Mouse (Mus musculus): ENCODE measurements around the gene Slc27a3. TPM values are rescaled to one million over a fixed set of nuclear protein-coding genes. Genes with fewer than 3 reads are reported as not detected.

The Slc27a3 gene
- total and polyA plus RNA-seq, 3 experiments: 1.9 to 2.8 TPM; not detected in 1

GRCm38 (mm10) chr3:90338190-90338589 is 51.5 kb downstream of the Slc27a3 start:
- H3K27ac ChIP-seq (ENCODE audit: control insufficient read depth, low read depth, low read length): no peak overlapping the region
- no peak for TF ChIP-seq ZC3H11A (IDR thresholded peaks at IDR 0.05; ENCODE audit: low read depth, low read length)
- TF ChIP-seq TBP (IDR thresholded peaks at IDR 0.05; ENCODE audit: low read depth, low read length): no peak
- no peak for TF ChIP-seq SMC3 (IDR thresholded peaks at IDR 0.05; ENCODE audit: low read depth, low read length)
- no peak for TF ChIP-seq HCFC1 (IDR thresholded peaks at IDR 0.05; ENCODE audit: low read depth, low read length)
- no peak for TF ChIP-seq KAT2A (conservative IDR thresholded peaks at IDR 0.05; ENCODE audit: low read depth, low read length)
- TF ChIP-seq POLR2AphosphoS5 (IDR thresholded peaks at IDR 0.05; ENCODE audit: borderline replicate concordance, low read depth, low read length): no peak
- TF ChIP-seq ZKSCAN1 (IDR thresholded peaks at IDR 0.05; ENCODE audit: low read depth, low read length): no peak
- no peak for TF ChIP-seq SIN3A (IDR thresholded peaks at IDR 0.05; ENCODE audit: low read length)
- no peak for TF ChIP-seq JUND (IDR thresholded peaks at IDR 0.05; ENCODE audit: low read depth, low read length)
- TF ChIP-seq POLR2A (IDR thresholded peaks at IDR 0.05; ENCODE audit: control insufficient read depth in 1 of 2, insufficient read depth in 1 of 2, low read depth in 1 of 2, low read length in 2 of 2, poor library complexity in 1 of 2): no peak
- no peak for TF ChIP-seq ELF1 (IDR thresholded peaks at IDR 0.05; ENCODE audit: low read depth, low read length)
- TF ChIP-seq ETS1 (IDR thresholded peaks at IDR 0.05; ENCODE audit: low read depth, low read length): no peak
- no peak for TF ChIP-seq ZNF384 (IDR thresholded peaks at IDR 0.05; ENCODE audit: low read depth, low read length)
- TF ChIP-seq MXI1 (IDR thresholded peaks at IDR 0.05; ENCODE audit: low read depth, low read length): no peak

GRCm38 (mm10) chr3:90335517-90335916 is 54.2 kb downstream of the Slc27a3 start:
- H3K79me2 ChIP-seq (ENCODE audit: control insufficient read depth, insufficient read depth, low read length, poor library complexity): peaks cover 48% of the 10 kb centered on the region
- H3K4me1 ChIP-seq (ENCODE audit: control insufficient read depth in 1 of 2, insufficient read depth in 2 of 2, low read length in 2 of 2): peaks cover 3 to 14% of the 10 kb centered on the region in 2 experiments
- H3K27ac ChIP-seq (ENCODE audit: control insufficient read depth, low read depth, low read length): no peak overlapping the region
- DNase-seq (ENCODE audit: low read depth, low spot score): peak; percentile 71
- no peaks in the 10 kb centered on the region for H3K9me3 ChIP-seq (replicated peaks; ENCODE audit: insufficient read depth, low read length)
- TF ChIP-seq CTCF (IDR thresholded peaks at IDR 0.05 in 2 of 3, conservative IDR thresholded peaks at IDR 0.05 in 1 of 3; ENCODE audit: control insufficient read depth in 1 of 3, insufficient read depth in 1 of 3, low read depth in 2 of 3, low read length in 3 of 3, poor library complexity in 1 of 3, severe bottlenecking in 1 of 3) (peak in 2 of 3 experiments; percentile 15 to 57; a peak in 3 of 6 replicates), MYB (IDR thresholded peaks at IDR 0.05; ENCODE audit: low read depth, low read length) (no peak), GATA1 (IDR thresholded peaks at IDR 0.05; ENCODE audit: low read depth, low read length) (0 out of 2 replicates have a peak, but pooled peaks have one; percentile 5), JUND (IDR thresholded peaks at IDR 0.05; ENCODE audit: low read depth, low read length) (no peak), SMC3 (IDR thresholded peaks at IDR 0.05; ENCODE audit: low read depth, low read length) (peak; percentile 34), POLR2AphosphoS2 (IDR thresholded peaks at IDR 0.05; ENCODE audit: low read length) (no peak), RAD21 (IDR thresholded peaks at IDR 0.05; ENCODE audit: low read depth, low read length) (peak; percentile 32), RCOR1 (IDR thresholded peaks at IDR 0.05; ENCODE audit: low read depth, low read length) (peak; percentile 47; the same call in 1 of the 2 replicates), ZMIZ1 (IDR thresholded peaks at IDR 0.05; ENCODE audit: low read depth, low read length) (no peak), UBTF (IDR thresholded peaks at IDR 0.05; ENCODE audit: borderline replicate concordance, insufficient read depth, low read depth, low read length) (no peak), KAT2A (conservative IDR thresholded peaks at IDR 0.05; ENCODE audit: low read depth, low read length) (no peak), EP300 (IDR thresholded peaks at IDR 0.05; ENCODE audit: low read depth in 1 of 2, low read length in 2 of 2) (peak in 1 of 2 experiments; percentile 38; a peak in 1 of 4 replicates), TAL1 (IDR thresholded peaks at IDR 0.05; ENCODE audit: low read length) (no peak)
- H3K4me3 ChIP-seq (ENCODE audit: control insufficient read depth in 1 of 2, insufficient read depth in 1 of 2, low read depth in 2 of 2, low read length in 2 of 2): no peak overlapping the region
- no peaks in the 10 kb centered on the region for H3K27me3 ChIP-seq (ENCODE audit: control insufficient read depth in 1 of 2, insufficient read depth in 2 of 2, low read length in 2 of 2)
- peaks cover 0 to 39% of the 10 kb centered on the region in 2 experiments; a peak in 2 of 4 replicates for H3K36me3 ChIP-seq (ENCODE audit: control insufficient read depth in 1 of 2, insufficient read depth in 2 of 2, low read length in 2 of 2)
- H3K9ac ChIP-seq (ENCODE audit: control insufficient read depth, low read depth, low read length, poor library complexity, severe bottlenecking): no peak overlapping the region

More at GRCm38 (mm10) chr3:90338190-90338589, 51.5 kb downstream of the Slc27a3 start:
- Histone ChIP-seq H3K79me2 (ENCODE audit: control insufficient read depth, insufficient read depth, low read length, poor library complexity) (peaks cover 37% of the 10 kb centered on the region), H3K4me3 (ENCODE audit: control insufficient read depth in 1 of 2, insufficient read depth in 1 of 2, low read depth in 2 of 2, low read length in 2 of 2) (no peak overlapping the region), H3K4me1 (ENCODE audit: control insufficient read depth in 1 of 2, insufficient read depth in 2 of 2, low read length in 2 of 2) (peaks cover 3 to 14% of the 10 kb centered on the region in 2 experiments), H3K36me3 (ENCODE audit: control insufficient read depth in 1 of 2, insufficient read depth in 2 of 2, low read length in 2 of 2) (peaks cover 8 to 40% of the 10 kb centered on the region in 2 experiments), H3K27me3 (ENCODE audit: control insufficient read depth in 1 of 2, insufficient read depth in 2 of 2, low read length in 2 of 2) (no peaks in the 10 kb centered on the region), H3K9me3 (replicated peaks; ENCODE audit: insufficient read depth, low read length) (no peaks in the 10 kb centered on the region), H3K9ac (ENCODE audit: control insufficient read depth, low read depth, low read length, poor library complexity, severe bottlenecking) (no peak overlapping the region)
- DNase-seq (ENCODE audit: low read depth, low spot score): no peak
